Mouse (Mus musculus) liver, adult 2 months (tissue): Measurements from ENCODE around the gene Pnpla2.
A peak's percentile ranks its signal among the peaks of the same experiment; 100 is the strongest.

Experiments
- CTCF ChIP-seq: fragments of 200-500 bp; IDR thresholded peaks from 2 replicates; pipeline ENCODE4 v1.5.1; 2011; ENCODE audit warnings: low read depth, low read length, control low read depth
- POLR2A ChIP-seq: fragments of 200-500 bp; IDR thresholded peaks from 2 replicates; pipeline ENCODE4 v1.6.1; 2011; ENCODE audit warnings: low read length, control low read depth; ENCODE audit not compliant: insufficient read depth; ENCODE audit errors: extremely low read depth

GRCm38 (mm10) chr7:141491151-141491550 lies 36.2 kb downstream of the Pnpla2 start:
- peak; percentile 11; the same call in 1 of the 2 replicates for TF ChIP-seq CTCF
- no peak for TF ChIP-seq POLR2A
